Mouse (Mus musculus) T-helper 17 cell (primary cell): ENCODE measurements around the gene Wdr25.
"Not testable (repeated sequence)": the region's sequence is repeated elsewhere in the genome, so short reads cannot be mapped to it uniquely, and the experiment has no call there.

ENCODE experiments used
- in situ Hi-C, 2 experiments: fragments of 300-600 bp; cut with MboI, MseI; formaldehyde crosslinking; loops; 1 replicate in 1 of 2; 2 replicates in 1 of 2; pipeline ENCODE4 v1.15.1; 2025; ENCODE audit warnings: high pct_unique_total_duplicates in 2 of 2

Wdr25 gene

DNA sequence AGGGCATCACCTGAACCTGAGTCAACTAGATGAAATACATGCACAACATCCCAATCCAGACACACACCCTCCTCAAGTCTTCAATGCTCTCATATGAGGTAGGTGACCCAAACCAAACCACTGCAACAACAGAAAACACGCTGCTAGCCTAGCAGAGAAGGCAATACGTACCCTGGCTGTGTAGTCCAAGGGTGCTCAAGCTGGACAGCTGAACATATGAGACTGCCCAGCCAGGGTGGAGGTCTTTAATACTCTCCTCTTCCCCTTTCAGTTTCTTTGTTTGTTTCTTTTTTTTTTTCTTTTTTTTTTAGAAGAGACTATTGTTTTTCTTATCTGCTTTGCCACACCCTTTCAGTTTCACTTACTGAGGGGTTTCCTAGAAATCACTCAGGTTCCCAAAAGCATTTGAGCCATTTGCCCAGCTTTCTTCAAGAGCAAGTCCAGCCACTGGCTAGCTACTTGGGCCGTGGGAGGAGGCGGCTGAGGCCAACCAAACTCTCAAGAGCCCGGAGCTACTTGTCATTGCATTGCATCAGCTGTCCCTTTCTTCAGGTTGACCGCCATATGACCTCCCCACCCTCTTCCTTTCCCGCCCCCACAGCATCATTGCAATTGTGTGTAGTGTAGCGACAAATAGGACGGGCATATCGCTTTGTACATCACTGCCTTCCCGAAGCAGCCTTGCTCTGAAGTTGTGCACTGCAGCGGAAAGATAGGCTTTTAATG is at the start of gene Wdr25:
TSS of gene Wdr25 (plus strand) at position 643 of the 726 bp plus-strand sequence.
- in situ Hi-C loops: no loop called here

DNA sequence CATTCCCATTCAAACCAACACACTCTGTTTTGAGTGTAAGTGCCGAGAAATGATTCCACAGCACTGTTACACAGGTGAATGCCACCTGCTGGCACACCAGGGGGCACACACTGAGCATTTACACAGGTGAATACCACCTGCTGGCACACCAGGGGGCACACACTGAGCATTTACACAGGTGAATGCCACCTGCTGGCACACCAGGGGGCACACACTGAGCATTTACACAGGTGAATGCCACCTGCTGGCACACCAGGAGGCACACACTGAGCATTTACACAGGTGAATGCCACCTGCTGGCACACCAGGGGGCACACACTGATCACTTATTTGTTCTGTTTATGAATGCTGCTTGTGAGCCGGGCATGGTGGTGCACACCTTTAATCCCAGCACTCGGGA is 45.4 kb upstream of the Wdr25 start:
- in situ Hi-C loops: not testable (repeated sequence)

DNA sequence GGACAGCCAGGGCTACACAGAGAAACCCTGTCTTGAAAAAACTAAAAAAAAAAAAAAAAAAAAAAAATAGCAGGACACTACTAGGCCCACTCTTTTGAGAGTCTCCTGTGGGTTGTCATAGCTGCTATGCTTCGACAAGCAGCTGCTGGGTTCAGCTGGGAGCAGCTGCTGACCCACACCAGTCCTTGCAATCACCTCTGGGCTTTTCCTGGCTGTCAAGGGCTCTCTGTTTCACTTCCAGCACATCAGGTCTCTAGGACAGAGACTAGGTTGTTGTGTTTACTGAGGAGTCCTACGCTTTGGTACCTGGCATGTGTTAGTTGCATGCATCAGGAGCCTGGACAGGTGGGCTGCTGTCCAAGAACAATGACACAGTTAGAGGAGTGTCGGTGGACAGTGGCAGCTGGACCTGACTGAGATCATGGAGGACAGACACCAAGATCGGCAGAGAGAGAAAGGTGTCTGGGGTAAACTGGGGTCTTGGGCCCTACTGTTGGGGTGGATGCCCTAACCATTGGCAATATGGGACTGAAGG is 43.9 kb upstream of the Wdr25 start:
- in situ Hi-C loops: no loop called here

DNA sequence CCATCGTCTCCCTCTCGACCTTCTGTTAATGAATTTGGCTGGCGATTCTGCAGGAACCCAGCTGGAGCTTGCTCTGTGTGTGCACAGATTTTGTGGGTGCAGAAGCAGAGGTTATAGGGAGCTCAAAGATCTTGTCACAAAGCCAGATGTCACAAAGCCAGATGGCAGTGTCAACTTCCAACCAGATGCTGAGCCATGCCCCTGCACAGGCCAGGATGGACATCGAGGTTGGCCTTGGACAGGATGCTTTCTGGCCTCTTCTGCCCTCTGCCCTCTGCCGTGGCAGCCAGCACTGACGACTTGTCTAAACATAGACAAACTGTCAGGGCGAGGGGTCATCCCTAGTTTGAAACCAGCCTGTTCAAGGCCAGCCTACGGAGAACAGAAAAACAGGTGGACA is 43.3 kb upstream of the Wdr25 start:
- in situ Hi-C loops: no loop called here

DNA sequence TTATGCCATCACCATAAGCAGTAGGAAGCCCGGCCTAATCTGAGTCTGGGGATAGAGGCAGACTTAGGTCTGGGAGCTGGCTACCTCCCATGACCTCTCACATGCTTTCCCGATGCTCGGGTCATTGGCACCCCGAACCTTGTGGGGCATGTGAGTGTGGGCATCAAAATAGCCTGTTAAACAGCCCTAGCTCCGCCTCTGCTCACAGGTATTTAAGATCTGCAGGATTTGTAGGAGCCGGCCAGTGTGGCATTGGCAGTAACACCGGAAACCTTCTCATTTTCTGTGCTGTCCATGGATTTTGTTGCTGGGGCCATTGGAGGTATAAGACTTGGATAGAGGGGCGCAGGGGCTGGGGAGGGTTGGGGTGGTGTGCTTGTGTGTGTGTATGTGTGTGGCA is 42.5 kb upstream of the Wdr25 start:
- in situ Hi-C loops: no loop called here

DNA sequence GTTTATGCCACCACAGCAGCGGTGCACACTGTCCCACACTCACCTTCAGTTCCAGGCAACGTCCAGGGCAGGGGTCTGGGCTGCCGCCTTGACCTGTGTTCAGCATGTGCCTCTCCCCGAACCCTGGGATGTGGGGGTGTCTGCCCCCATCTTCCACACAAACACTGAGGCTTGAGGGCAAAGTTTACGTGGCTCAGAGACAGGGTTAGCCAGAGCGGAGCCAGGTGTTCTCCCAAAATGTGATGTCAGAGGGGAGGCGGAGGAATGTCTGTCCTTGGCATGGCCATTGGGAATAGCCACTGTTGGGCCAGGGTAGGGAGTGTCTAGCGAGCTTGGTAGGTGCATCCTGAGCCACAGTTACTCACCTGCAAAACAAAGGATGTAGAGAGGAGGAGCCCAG is 40.6 kb upstream of the Wdr25 start:
- in situ Hi-C loops: no loop called here

DNA sequence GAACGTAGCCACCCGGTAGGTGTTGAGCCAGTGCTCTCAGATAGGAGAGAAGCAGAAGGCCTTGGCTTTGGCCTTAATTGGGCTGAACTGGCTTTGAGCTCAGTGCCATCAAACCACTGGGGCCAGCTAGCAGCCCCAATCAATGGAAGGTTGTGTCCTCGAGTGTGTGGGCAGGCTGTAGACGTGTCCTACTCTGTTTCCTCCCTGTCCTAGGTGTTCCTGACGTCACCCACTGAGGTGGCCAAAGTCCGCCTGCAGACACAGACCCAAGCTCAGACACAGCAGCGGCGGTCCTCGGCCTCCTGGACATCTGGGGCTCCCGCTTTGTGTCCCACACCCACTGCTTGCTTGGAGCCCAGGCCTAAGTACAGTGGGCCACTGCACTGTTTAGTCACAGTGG is 38.4 kb upstream of the Wdr25 start:
- in situ Hi-C loops: no loop called here

DNA sequence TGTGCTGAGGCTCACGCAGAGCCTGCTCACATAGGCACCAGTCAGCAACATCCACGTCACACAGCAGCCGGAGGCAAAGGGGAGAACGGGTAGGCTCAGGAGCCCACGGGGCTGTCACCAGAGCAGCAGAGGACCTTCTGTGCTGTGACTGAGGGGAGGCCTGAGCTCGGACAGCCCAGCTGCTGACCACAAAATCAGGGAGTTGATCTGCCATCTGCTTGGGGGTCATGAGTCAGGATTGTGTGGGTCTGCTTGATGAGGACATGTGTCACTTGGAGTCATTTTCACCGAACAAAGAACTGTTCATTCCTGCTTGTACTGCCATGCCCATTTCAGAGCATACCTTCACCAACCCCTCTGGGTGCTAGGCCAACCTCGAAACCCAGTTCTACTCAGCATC is 37.2 kb upstream of the Wdr25 start:
- in situ Hi-C loops: no loop called here

DNA sequence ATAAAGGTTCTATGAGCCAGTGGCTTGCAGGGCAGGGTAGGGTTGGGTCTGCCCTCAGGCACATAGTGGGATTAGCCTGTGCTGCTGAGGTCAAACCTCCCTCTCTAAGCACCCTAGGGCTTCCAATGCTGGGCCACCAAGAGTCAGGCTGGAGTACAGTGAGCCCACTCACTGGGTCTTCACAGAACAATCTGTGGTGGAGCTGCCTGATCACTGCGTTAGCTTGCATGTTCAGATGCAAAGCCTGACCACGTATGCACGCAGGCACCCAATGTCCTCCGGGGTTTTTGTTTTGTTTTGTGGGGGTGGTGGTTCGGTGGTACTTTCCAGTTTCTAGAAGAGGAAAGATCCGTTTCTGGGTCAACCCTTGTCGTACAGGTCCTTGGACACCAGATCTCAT is 36.3 kb upstream of the Wdr25 start:
- in situ Hi-C loops: no loop called here

DNA sequence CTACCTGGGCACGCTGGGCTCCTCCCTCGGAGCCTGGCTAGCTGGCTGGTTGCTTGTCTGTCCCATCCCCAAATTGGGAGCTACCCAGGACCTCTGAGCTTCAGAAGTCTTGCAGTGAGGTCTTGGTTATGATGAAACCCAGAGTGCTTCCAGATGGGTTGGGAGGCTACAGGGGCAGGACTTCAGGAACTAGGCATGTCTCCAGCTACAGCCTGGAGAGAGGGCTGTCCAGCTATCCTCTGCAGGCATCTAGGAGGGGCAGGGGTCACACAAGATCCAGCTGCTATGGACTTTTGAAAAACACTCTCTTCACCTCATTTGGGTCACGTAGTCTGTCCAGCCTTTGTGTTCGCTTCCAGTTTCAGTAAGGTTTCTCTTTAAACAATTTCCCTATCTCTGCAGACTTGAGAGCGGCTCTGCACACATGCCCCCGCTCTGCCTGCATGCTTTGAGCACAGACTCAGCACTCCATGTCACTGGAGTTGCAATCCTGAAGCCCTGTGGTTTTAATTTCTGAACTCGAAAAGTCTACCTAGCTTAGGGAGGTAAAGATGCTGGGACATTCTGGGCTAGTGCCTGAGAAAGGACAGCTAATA is 35.7 kb upstream of the Wdr25 start:
- in situ Hi-C loops: no loop called here

DNA sequence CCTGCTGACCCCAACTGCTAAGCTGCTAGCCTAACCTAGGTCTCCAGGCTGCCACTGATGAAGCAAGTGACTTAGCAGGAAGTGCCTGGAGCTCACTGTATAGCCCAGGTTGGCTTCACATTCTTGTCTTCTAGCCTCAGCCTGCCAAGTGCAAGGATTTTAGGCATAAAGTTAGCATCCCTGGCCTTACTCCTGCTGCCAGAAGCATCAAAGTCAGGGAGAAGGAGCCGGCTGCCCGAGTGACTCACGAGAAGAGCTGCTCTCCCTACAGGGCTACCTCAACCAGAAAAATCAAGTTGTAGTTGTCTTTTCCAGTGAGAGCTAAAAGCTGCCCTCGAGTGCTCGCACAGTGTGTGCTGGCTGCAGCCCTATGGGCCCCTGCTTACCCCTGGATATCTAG is 34.9 kb upstream of the Wdr25 start:
- in situ Hi-C loops: no loop called here

DNA sequence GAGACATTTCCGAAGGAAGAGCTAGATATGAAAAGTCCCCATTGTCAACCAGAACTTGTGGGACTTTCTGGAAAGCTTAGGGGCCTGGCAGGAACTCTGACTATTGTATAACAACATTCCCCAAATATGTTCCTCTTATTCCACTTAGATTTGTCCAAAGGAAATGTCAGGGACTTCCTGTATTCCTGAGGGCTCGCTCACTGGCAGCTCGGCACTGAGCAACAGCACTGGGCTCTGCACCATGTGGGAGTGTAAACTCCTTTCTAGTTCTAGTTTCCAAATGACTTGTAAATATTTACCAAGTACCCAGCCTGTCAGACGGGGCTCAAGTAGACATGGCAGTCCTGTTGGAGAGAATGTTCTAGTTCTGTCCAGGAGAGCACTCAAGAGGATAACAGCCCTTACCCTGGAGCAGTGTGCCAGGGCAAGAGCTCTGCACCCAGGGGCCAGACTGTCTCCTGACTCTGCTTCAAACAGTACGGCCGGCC is 28.4 kb upstream of the Wdr25 start:
- in situ Hi-C loops: no loop called here

DNA sequence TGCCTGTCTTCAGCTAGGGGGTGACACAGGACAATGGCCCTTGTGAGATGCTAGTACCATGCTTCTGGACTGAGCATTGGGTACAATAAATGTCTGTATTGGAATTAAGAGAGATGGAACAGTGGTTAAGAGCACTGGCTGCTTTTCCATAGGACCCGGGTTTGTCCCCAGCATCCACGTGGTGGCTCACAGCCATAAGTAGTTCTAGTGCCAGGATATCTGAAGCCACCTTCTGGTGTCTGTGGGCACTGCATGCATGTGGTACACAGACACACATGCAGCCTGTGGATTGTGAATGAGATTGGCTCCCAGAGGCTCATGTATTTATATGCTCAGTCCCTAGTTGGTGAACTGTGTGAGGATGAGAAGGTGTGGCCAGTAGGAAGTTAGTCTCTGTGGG is 23.9 kb upstream of the Wdr25 start:
- in situ Hi-C loops: no loop called here

DNA sequence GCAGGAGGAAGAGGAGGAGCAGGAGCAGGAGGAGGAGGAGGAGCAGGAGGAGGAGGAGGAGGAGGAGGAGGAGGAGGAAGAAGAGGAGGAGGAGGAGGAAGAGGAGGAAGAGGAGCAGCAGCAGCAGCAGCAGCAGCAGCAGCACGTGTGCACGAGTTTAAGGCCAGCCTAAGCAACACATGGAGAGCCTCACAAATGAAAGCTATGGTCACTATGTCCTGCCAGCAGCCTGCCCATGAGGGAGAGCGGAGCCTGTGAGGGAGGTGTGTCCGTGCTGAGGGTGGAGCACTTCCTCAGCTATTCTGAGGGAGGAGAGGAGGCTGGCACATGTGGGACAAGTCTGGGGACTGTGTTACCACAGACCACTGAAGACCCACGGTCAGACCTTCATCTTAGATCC is 20.3 kb upstream of the Wdr25 start:
- in situ Hi-C loops: no loop called here

DNA sequence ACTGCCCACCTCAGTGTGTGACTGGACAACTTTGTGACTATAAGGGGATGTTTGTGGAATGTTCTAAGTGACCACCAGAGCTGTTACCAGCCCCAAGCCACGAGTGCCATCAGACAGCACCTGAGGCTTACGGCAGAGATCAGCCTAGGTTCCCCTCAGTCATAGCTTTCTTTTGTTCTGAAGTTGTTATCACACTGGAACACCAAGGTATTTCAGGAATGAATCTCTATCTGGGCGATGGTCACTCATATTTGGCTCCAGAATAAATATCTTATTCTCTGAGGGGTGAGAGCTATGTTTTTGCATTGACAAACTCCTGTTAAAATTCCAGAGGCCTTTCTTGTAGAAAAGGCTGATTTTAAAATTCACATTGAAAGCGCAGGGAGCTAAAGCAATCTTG is 14.3 kb upstream of the Wdr25 start:
- in situ Hi-C loops: no loop called here

DNA sequence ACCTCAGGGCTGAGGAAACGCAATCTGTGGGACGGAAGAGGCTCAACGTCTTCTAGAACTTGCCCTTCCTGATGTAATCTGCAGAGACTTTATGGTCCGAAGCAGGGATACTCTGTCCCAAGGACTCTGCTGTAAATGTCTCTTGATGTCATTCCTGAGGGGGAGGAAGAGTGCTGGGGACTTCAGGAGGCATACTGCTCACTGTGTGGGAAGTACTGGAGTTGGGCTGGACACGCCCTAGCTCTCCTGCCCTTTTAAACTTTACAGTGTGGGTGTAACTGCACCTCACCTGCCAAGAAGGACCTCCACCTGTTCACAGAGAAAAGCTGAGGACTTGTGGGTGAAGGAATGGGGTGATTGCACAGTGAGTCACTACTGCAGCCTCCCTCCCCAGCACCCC is 12.8 kb upstream of the Wdr25 start:
- in situ Hi-C loops: loop anchor here in 1 of 2 experiments (10.0 kb wide), 1 partner anchor 1734 kb away; no protein-coding TSS in a partner anchor

DNA sequence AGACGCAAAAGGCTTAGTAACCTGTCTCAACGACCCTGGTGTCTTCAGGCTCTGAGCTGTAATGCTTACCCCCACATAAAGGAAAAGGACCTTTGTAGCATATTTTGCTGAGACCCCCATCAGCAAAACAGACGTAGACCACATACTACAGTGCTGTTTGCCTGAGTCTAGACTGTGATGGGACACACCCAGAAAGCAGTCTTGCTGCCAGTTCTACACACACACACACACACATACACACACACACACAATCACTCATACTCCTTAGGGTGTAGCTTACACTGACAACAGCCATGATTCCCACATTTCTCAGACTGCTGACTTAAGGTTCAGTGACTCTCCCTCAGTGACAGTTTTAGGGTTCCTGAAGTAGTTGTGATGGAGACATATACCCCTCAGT is 12.2 kb upstream of the Wdr25 start:
- in situ Hi-C loops: loop anchor here in 1 of 2 experiments (10.0 kb wide), 1 partner anchor 1734 kb away; no protein-coding TSS in a partner anchor

DNA sequence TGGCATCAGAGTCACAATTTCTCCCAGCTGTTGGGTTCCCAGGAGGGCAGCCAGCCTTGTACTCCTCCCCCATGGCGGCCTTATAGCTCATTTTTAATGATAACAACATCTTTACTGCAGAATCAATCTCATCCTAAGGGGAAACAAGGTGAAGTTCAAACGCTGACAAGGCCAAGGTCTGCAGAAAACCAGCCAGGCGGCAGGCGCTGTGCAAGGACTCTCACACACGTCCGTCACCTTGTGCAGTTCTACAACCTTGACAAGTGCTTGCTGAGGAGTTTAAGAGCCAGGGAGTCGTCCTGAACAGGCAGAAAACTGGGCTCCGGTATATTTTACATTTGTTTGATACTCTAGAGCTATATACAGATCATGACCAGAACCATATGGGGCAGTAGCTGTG is 10.7 kb upstream of the Wdr25 start:
- in situ Hi-C loops: loop anchor here in 1 of 2 experiments (10.0 kb wide), 1 partner anchor 1732 kb away; no protein-coding TSS in a partner anchor

DNA sequence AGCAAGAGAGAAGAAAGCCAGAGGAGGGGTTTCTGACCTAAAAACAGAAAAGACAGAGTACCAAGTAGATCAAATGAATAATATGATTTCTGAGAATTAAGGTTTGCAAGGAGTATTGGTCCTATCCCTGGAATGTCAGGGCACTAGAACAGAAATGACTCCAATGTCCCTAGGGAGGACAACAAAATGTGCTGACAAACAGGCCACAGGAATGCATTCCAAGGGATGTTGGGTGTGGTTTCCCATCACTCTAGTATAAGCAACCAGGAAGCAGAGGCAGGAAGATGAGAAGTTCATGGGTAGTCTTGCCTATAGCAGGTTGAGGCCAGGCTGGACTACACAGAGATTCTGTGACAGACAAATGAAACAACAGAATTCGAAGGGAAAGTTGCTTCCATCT is 7.5 kb upstream of the Wdr25 start:
- in situ Hi-C loops: loop anchor here in 1 of 2 experiments (10.0 kb wide), 1 partner anchor 1729 kb away; no protein-coding TSS in a partner anchor

DNA sequence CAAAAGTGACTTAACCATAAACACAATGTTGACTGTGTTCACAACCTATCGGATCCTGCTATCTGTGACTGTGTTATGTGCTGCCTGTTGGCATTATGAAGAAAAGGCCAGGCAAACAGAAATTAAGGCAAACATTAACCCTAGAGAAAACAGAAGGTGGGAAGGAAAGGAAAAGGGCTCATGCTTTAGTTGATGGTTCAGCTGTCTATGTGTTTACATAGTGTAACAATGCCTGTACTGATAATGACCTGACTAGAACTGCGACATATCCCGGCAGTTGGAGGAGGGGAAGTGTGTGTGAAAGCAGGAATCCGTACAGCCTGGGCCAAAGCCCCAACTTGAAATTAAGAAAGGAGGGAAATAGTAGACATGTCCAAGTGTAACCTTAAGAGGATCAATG is 6.4 kb upstream of the Wdr25 start:
- in situ Hi-C loops: loop anchor here in 1 of 2 experiments (10.0 kb wide), 1 partner anchor 1728 kb away; no protein-coding TSS in a partner anchor

DNA sequence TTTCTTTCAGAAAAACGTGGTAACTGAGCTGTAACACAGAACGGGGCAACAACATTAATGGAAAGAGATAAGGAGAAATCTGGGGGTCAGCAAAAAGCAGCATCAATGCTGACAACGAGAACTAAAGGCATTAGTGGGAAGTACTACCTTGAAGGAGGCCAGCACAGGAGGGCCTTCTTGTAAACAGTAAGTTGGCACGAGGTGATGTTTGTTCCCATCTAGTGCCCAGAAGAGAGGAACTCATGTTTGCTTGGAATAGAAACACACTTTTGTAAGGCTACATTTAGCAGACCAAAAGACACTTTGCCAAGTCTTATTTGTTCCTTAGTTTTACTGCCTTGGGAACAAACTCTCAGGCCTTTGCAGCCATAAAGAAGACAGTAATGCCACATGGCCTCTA is 4.8 kb upstream of the Wdr25 start:
- in situ Hi-C loops: loop anchor here in 1 of 2 experiments (10.0 kb wide), 1 partner anchor 1726 kb away; no protein-coding TSS in a partner anchor

DNA sequence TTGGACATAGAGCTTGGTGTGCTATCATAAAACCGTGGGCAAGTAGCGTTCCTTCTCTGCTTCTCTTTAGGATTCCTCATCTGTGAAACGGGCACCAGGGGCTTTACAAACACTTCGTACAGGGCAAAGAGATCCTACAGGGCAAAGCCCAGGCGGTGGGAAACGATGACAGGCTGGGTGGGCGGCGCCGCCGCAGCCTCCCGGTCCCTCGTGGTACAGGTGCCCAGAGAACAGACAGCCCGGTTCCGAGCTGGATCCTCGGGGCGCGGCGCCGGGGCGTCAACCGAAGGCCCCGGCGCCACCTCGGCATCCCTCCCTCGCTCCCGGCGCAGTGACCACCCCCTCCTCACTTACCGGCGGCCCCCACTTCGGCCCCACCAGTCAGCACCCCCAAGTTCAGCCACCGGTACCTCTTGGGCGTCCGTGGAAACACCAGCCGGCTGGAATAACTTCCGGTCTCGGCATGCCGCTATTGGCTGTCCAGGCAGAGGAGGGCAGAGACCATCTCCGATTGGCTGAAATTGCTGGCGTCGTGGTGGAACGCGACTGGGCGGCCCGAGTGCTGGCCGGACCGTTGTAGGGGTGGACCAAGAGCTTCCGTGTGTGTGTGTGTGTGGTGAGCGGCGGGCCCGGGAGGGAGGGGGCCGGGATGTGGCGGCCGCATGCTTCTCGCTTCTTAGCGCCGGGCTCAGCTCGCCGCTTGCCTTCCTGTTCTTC is 442 bp downstream of the Wdr25 start, which contains the start of gene Wars:
TSS of gene Wars (minus strand) at position 460 of the 717 bp plus-strand sequence.
- in situ Hi-C loops: no loop called here
